Mouse (Mus musculus): ENCODE data around the gene Sh2b3.

GRCm38 (mm10) chr5:121864330-121864729 is 26.9 kb upstream of the Sh2b3 start:
- no peak for TF ChIP-seq POLR2A (IDR thresholded peaks at IDR 0.05; ENCODE audit: low read depth, low read length)
- no peak for TF ChIP-seq E2F4 (IDR thresholded peaks at IDR 0.05; ENCODE audit: insufficient replicate concordance, low read depth, low read length)
- no peak for TF ChIP-seq ETS1 (conservative IDR thresholded peaks at IDR 0.05; ENCODE audit: low read depth, low read length)
- TF ChIP-seq SIN3A (IDR thresholded peaks at IDR 0.05; ENCODE audit: low read length) = no peak
- TF ChIP-seq CTCF (conservative IDR thresholded peaks at IDR 0.05 in 1 of 2, IDR thresholded peaks at IDR 0.05 in 1 of 2; ENCODE audit: low read depth in 2 of 2, low read length in 2 of 2) = no peak
- TF ChIP-seq CHD2 (IDR thresholded peaks at IDR 0.05; ENCODE audit: low read length) = no peak
- TF ChIP-seq ELF1 (IDR thresholded peaks at IDR 0.05; ENCODE audit: low read depth, low read length) = no peak
- TF ChIP-seq ZKSCAN1 (IDR thresholded peaks at IDR 0.05; ENCODE audit: borderline replicate concordance, low read depth, low read length) = no peak
- no peak for TF ChIP-seq CHD1 (IDR thresholded peaks at IDR 0.05; ENCODE audit: low read depth, low read length)
- no peak for TF ChIP-seq USF1 (IDR thresholded peaks at IDR 0.05; ENCODE audit: low read depth, low read length)
- TF ChIP-seq MAX (IDR thresholded peaks at IDR 0.05; ENCODE audit: low read length) = no peak
